Mouse (Mus musculus): ENCODE data around the gene Olfr331. TPM values are rescaled to one million over a fixed set of nuclear protein-coding genes. Genes with fewer than 3 reads are reported as not detected.

Olfr331 gene
- polyA plus RNA-seq, 1 experiment from 2014 or later: not detected

GRCm38 (mm10) chr11:58462170-58462569, 40.2 kb downstream of the Olfr331 start, which contains the start of gene Olfr30:
Gene Olfr30, minus strand, starts transcription at chr11:58462270.
- Histone ChIP-seq H3K9ac (ENCODE audit: low read length) (no peak within 1 kb of the TSS), H3K9me3 (ENCODE audit: control insufficient read depth, low read length) (no peaks in the 10 kb centered on the region), H3K27ac (ENCODE audit: low read depth, low read length) (no peak within 1 kb of the TSS), H3K4me3 (ENCODE audit: low read depth, low read length) (no peak within 1 kb of the TSS), H3K4me2 (ENCODE audit: low read depth) (no peak within 1 kb of the TSS), H3K27me3 (ENCODE audit: control insufficient read depth, insufficient read depth, low read length) (no peaks in the 10 kb centered on the region), H3K4me1 (ENCODE audit: control insufficient read depth, insufficient read depth, low read length) (no peaks in the 10 kb centered on the region), H3K36me3 (ENCODE audit: control insufficient read depth, insufficient read depth, low read length) (no peaks in the 10 kb centered on the region)
- DNase-seq (ENCODE audit: low spot score): no peak
- ATAC-seq (ENCODE audit: insufficient read depth, low FRiP score, low TSS enrichment): no peak

GRCm38 (mm10) chr11:58453592-58453991, 48.8 kb downstream of the Olfr331 start:
- Histone ChIP-seq H3K27ac (ENCODE audit: low read depth, low read length) (no peak overlapping the region), H3K4me2 (ENCODE audit: low read depth) (no peak overlapping the region), H3K9me3 (ENCODE audit: control insufficient read depth, low read length) (no peaks in the 10 kb centered on the region), H3K27me3 (ENCODE audit: control insufficient read depth, insufficient read depth, low read length) (no peaks in the 10 kb centered on the region), H3K9ac (ENCODE audit: low read length) (no peak overlapping the region), H3K4me1 (ENCODE audit: control insufficient read depth, insufficient read depth, low read length) (no peaks in the 10 kb centered on the region), H3K4me3 (ENCODE audit: low read depth, low read length) (no peak overlapping the region), H3K36me3 (ENCODE audit: control insufficient read depth, insufficient read depth, low read length) (no peaks in the 10 kb centered on the region)
- no peak for ATAC-seq (ENCODE audit: insufficient read depth, low FRiP score, low TSS enrichment)
- peak; percentile 24 for DNase-seq (ENCODE audit: low spot score)
- WGBS: 52% methylated on average over 4 of the region's 4 CpGs

GRCm38 (mm10) chr11:58452759-58453158, 49.6 kb downstream of the Olfr331 start, which contains the start of gene Lypd9:
Gene Lypd9, minus strand, starts transcription at chr11:58452923.
- no peak within 1 kb of the TSS for H3K27ac ChIP-seq (ENCODE audit: low read depth, low read length)
- no peak for DNase-seq (ENCODE audit: low spot score)
- H3K4me3 ChIP-seq (ENCODE audit: low read depth, low read length): no peak within 1 kb of the TSS
- no peaks in the 10 kb centered on the region for H3K27me3 ChIP-seq (ENCODE audit: control insufficient read depth, insufficient read depth, low read length)
- no peaks in the 10 kb centered on the region for H3K36me3 ChIP-seq (ENCODE audit: control insufficient read depth, insufficient read depth, low read length)
- 94% methylated on average over 9 of the region's 9 CpGs for WGBS
- no peak within 1 kb of the TSS for H3K9ac ChIP-seq (ENCODE audit: low read length)
- H3K4me2 ChIP-seq (ENCODE audit: low read depth): no peak within 1 kb of the TSS
- H3K9me3 ChIP-seq (ENCODE audit: control insufficient read depth, low read length): no peaks in the 10 kb centered on the region
- no peaks in the 10 kb centered on the region for H3K4me1 ChIP-seq (ENCODE audit: control insufficient read depth, insufficient read depth, low read length)
- ATAC-seq (ENCODE audit: insufficient read depth, low FRiP score, low TSS enrichment): no peak

Other genes starting within 250 kb of the Olfr331 start
- gene 4930438A08Rik, start 227.8 kb downstream of the Olfr331 start, polyA plus RNA-seq (2014; fragmentation: Nextera tagmentation; extraction: Ambion mirVana): not detected in 2 replicates
- 15.0 and 17.1 TPM in 2 replicates for gene Zfp692, start 195.5 kb downstream of the Olfr331 start, polyA plus RNA-seq (2014; fragmentation: Nextera tagmentation; extraction: Ambion mirVana)
- 25.5 and 27.7 TPM in 2 replicates for gene Zfp672, start 172.2 kb downstream of the Olfr331 start, polyA plus RNA-seq (2014; fragmentation: Nextera tagmentation; extraction: Ambion mirVana)
- 37.0 and 41.4 TPM in 2 replicates for gene Sh3bp5l, start 171.8 kb downstream of the Olfr331 start, polyA plus RNA-seq (2014; fragmentation: Nextera tagmentation; extraction: Ambion mirVana)
- not detected in 2 replicates for gene Lypd8, start 123.5 kb downstream of the Olfr331 start, polyA plus RNA-seq (2014; fragmentation: Nextera tagmentation; extraction: Ambion mirVana)
- not detected in 2 replicates for gene 1810065E05Rik, start 81.5 kb downstream of the Olfr331 start, polyA plus RNA-seq (2014; fragmentation: Nextera tagmentation; extraction: Ambion mirVana)
- gene Gm12253, start 70.0 kb downstream of the Olfr331 start, polyA plus RNA-seq (2014; fragmentation: Nextera tagmentation; extraction: Ambion mirVana): not detected in 2 replicates
- gene Lypd9, start 49.6 kb downstream of the Olfr331 start, polyA plus RNA-seq (2014; fragmentation: Nextera tagmentation; extraction: Ambion mirVana): not detected in 2 replicates
- gene Olfr30, start 40.3 kb downstream of the Olfr331 start, polyA plus RNA-seq (2014; fragmentation: Nextera tagmentation; extraction: Ambion mirVana): not detected in 2 replicates
- not detected in 2 replicates for gene Olfr332, start 10.0 kb downstream of the Olfr331 start, polyA plus RNA-seq (2014; fragmentation: Nextera tagmentation; extraction: Ambion mirVana)
- gene Olfr330, start 32.3 kb upstream of the Olfr331 start, polyA plus RNA-seq (2014; fragmentation: Nextera tagmentation; extraction: Ambion mirVana): not detected in 2 replicates
- not detected in 2 replicates for gene Olfr329-ps, start 43.9 kb upstream of the Olfr331 start, polyA plus RNA-seq (2014; fragmentation: Nextera tagmentation; extraction: Ambion mirVana)
- not detected in 2 replicates for gene Olfr328, start 53.1 kb upstream of the Olfr331 start, polyA plus RNA-seq (2014; fragmentation: Nextera tagmentation; extraction: Ambion mirVana)
- gene Olfr224, start 68.0 kb upstream of the Olfr331 start, polyA plus RNA-seq (2014; fragmentation: Nextera tagmentation; extraction: Ambion mirVana): not detected in 2 replicates
- not detected in 2 replicates for gene Olfr325, start 75.2 kb upstream of the Olfr331 start, polyA plus RNA-seq (2014; fragmentation: Nextera tagmentation; extraction: Ambion mirVana)
- not detected in 2 replicates for gene Olfr324, start 92.5 kb upstream of the Olfr331 start, polyA plus RNA-seq (2014; fragmentation: Nextera tagmentation; extraction: Ambion mirVana)
- not detected in 2 replicates for gene 2210407C18Rik, start 113.5 kb upstream of the Olfr331 start, polyA plus RNA-seq (2014; fragmentation: Nextera tagmentation; extraction: Ambion mirVana)
- not detected in 2 replicates for gene Olfr323, start 127.9 kb upstream of the Olfr331 start, polyA plus RNA-seq (2014; fragmentation: Nextera tagmentation; extraction: Ambion mirVana)
- gene Trim58, start 137.9 kb upstream of the Olfr331 start, polyA plus RNA-seq (2014; fragmentation: Nextera tagmentation; extraction: Ambion mirVana): 0.31 and 0.39 TPM in 2 replicates
- gene Olfr322, start 156.2 kb upstream of the Olfr331 start, polyA plus RNA-seq (2014; fragmentation: Nextera tagmentation; extraction: Ambion mirVana): not detected in 2 replicates
- not detected in 2 replicates for gene Olfr320, start 178.5 kb upstream of the Olfr331 start, polyA plus RNA-seq (2014; fragmentation: Nextera tagmentation; extraction: Ambion mirVana)
- gene Olfr319, start 196.6 kb upstream of the Olfr331 start, polyA plus RNA-seq (2014; fragmentation: Nextera tagmentation; extraction: Ambion mirVana): not detected in 2 replicates
- gene Olfr318, start 221.4 kb upstream of the Olfr331 start, polyA plus RNA-seq (2014; fragmentation: Nextera tagmentation; extraction: Ambion mirVana): not detected in 2 replicates
- not detected in 2 replicates for gene Olfr317, start 236.6 kb upstream of the Olfr331 start, polyA plus RNA-seq (2014; fragmentation: Nextera tagmentation; extraction: Ambion mirVana)